Mouse (Mus musculus) spleen, postnatal 14 days (tissue): ENCODE measurements around the gene Cd300ld3.
A peak's percentile ranks its signal among the peaks of the same experiment; 100 is the strongest.

ENCODE experiments used
- DNase-seq, 2 experiments: peaks; one replicate each; pipeline ENCODE4 v3.0.0; 2021 to 2022; ENCODE audit warnings: low spot score in 2 of 2

Gene Cd300ld3

GRCm38 (mm10) chr11:115048259-115048658 lies at the start of gene Cd300ld3:
TSS of gene Cd300ld3 (minus strand) at chr11:115048409.
- DNase-seq, result no peak

- DNase-seq, result no peak
These were observed 43.9 kb upstream of the Cd300ld3 start for GRCm38 (mm10) chr11:115092140-115092539.

GRCm38 (mm10) chr11:115091362-115091901 lies 43.2 kb upstream of the Cd300ld3 start, which contains the start of gene Rab37:
TSS of gene Rab37 (plus strand) at chr11:115091431.
- no peak for DNase-seq

- no peak for DNase-seq
These were observed 41.6 kb upstream of the Cd300ld3 start for GRCm38 (mm10) chr11:115089853-115090252.

- no peak for DNase-seq
These were observed 38.0 kb upstream of the Cd300ld3 start for GRCm38 (mm10) chr11:115086213-115086612.

GRCm38 (mm10) chr11:115085064-115085463 lies 36.9 kb upstream of the Cd300ld3 start:
- DNase-seq, result no peak

- no peak for DNase-seq
These were observed 36.4 kb upstream of the Cd300ld3 start for GRCm38 (mm10) chr11:115084595-115084994.

- DNase-seq, result peak; percentile 15 to 61
These were observed 35.3 kb upstream of the Cd300ld3 start for GRCm38 (mm10) chr11:115083376-115084139.

GRCm38 (mm10) chr11:115082196-115082595 lies 34.0 kb upstream of the Cd300ld3 start:
- DNase-seq, result no peak

GRCm38 (mm10) chr11:115081373-115081772 lies 33.2 kb upstream of the Cd300ld3 start:
- no peak for DNase-seq

- peak in 1 of 2 experiments; percentile 12 for DNase-seq
These were observed 32.7 kb upstream of the Cd300ld3 start for GRCm38 (mm10) chr11:115080886-115081285.

GRCm38 (mm10) chr11:115078680-115079079 lies 30.5 kb upstream of the Cd300ld3 start:
- no peak for DNase-seq

- DNase-seq, result no peak
These were observed 29.2 kb upstream of the Cd300ld3 start for GRCm38 (mm10) chr11:115077436-115077835.

GRCm38 (mm10) chr11:115075859-115076258 lies 27.6 kb upstream of the Cd300ld3 start:
- no peak for DNase-seq

GRCm38 (mm10) chr11:115075407-115075806 lies 27.2 kb upstream of the Cd300ld3 start:
- no peak for DNase-seq

- no peak for DNase-seq
These were observed 24.8 kb upstream of the Cd300ld3 start for GRCm38 (mm10) chr11:115073002-115073401.

- DNase-seq, result no peak
These were observed 23.6 kb upstream of the Cd300ld3 start for GRCm38 (mm10) chr11:115071631-115072294.

- no peak for DNase-seq
These were observed 22.9 kb upstream of the Cd300ld3 start for GRCm38 (mm10) chr11:115071015-115071551.

GRCm38 (mm10) chr11:115066768-115067167 lies 18.6 kb upstream of the Cd300ld3 start:
- no peak for DNase-seq

GRCm38 (mm10) chr11:115062077-115062476 lies 13.9 kb upstream of the Cd300ld3 start, which contains the start of gene Cd300e:
TSS of gene Cd300e (minus strand) at chr11:115062177.
- DNase-seq, result no peak

GRCm38 (mm10) chr11:115059797-115060196 lies 11.6 kb upstream of the Cd300ld3 start:
- no peak for DNase-seq

GRCm38 (mm10) chr11:115058701-115059100 lies 10.5 kb upstream of the Cd300ld3 start:
- DNase-seq, result no peak
